Mouse (Mus musculus): ENCODE results near the gene Rcbtb2.

DNA sequence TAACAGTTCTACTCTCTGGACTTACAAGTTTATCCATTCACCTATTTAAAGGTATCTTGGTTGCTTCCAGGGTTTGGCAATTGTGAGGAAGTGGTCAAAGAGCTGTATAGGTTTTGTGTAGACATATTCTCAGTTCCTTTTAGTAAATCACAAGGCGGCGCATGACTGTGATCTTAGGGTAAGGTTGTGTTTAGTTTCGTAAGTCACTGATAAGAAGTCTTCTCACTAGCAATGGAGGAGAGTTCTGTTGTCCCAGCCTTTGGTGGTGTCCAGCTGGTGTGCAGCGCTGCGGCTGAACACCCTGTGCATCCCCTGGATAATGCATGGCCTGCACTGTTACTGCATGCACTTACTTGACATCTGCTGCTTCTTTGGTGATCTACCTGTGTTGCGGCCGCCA is 64.0 kb downstream of the Rcbtb2 start:
- no peak for TF ChIP-seq CTCF (IDR thresholded peaks at IDR 0.05)
- no peak for TF ChIP-seq EP300 (IDR thresholded peaks at IDR 0.05)

Data from lung, postnatal 0 days (tissue).